In genomic region chr1:152511237-152511636, GRCm38 (mm10) we compare ENCODE assay signal across 8 mouse cellular contexts.
DNase-seq lines count a peak whose midpoint lies in the region; ATAC-seq and TF ChIP-seq lines count a peak whose summit lies in the region.

No protein-coding gene starts in this region.

- H3K36me3 ChIP-seq in testis, adult 2 months (ENCODE audit: control insufficient read depth, insufficient read depth, low read length), result no peaks in the 10 kb centered on the region

- H3K27me3 ChIP-seq in cerebellum, adult 2 months (ENCODE audit: control insufficient read depth, insufficient read depth, low read length), result no peaks in the 10 kb centered on the region
- H3K27me3 ChIP-seq in testis, adult 2 months (ENCODE audit: control insufficient read depth, insufficient read depth, low read length), result no peaks in the 10 kb centered on the region

- peak; percentile 7; the same call in 1 of the 2 replicates for TF ChIP-seq CTCF in cerebellum, adult 2 months (IDR thresholded peaks at IDR 0.05; ENCODE audit: borderline replicate concordance, insufficient read depth, low read depth, low read length)
- TF ChIP-seq CTCF in testis, adult 2 months (IDR thresholded peaks at IDR 0.05; ENCODE audit: control insufficient read depth, insufficient read depth, insufficient replicate concordance, low read depth, low read length), result 0 out of 2 replicates have a peak, but pooled peaks have one; percentile 15

- H3K27ac ChIP-seq in cerebellum, adult 2 months (ENCODE audit: insufficient read depth, low read length), result no peak overlapping the region
- H3K27ac ChIP-seq in testis, adult 2 months (ENCODE audit: control insufficient read depth, insufficient read depth, low read depth, low read length), result no peak overlapping the region

- no peak for TF ChIP-seq POLR2A in cerebellum, adult 2 months (IDR thresholded peaks at IDR 0.05; ENCODE audit: borderline replicate concordance, insufficient read depth, low read length)
- TF ChIP-seq POLR2A in testis, adult 2 months (IDR thresholded peaks at IDR 0.05; ENCODE audit: control insufficient read depth, low read depth, low read length), result no peak

- H3K4me3 ChIP-seq in cerebellum, adult 2 months (replicated peaks; ENCODE audit: insufficient read depth, low read depth, low read length), result no peak overlapping the region
- H3K4me3 ChIP-seq in testis, adult 2 months (ENCODE audit: control insufficient read depth, low read depth, low read length), result no peak overlapping the region

- no peaks in the 10 kb centered on the region for H3K4me1 ChIP-seq in cerebellum, adult 2 months (ENCODE audit: control insufficient read depth, insufficient read depth, low read length)
- no peaks in the 10 kb centered on the region for H3K4me1 ChIP-seq in testis, adult 2 months (ENCODE audit: control insufficient read depth, insufficient read depth, low read length)

- DNase-seq in cerebellum, adult 2 months, result no peak
- DNase-seq in cerebellum, adult 8-10 months, result no peak
- no peak for DNase-seq in testis, postnatal 10 days (ENCODE audit: low spot score)
- peak; percentile 80 for DNase-seq in lung, postnatal 36 days
- DNase-seq in neural tube, embryonic 10.5 days (ENCODE audit: extremely low spot score, low spot score), result no peak
- DNase-seq in right cerebral cortex, postnatal 36 days (ENCODE audit: low spot score in 2 of 2), result no peak

- 78% methylated on average over 4 of the region's 4 CpGs for WGBS in cerebellum, adult 2 months

- peak; percentile 100 for ATAC-seq in granulocyte monocyte progenitor cell, adult 5-6 weeks (replicated peaks; ENCODE audit: poor library complexity, severe bottlenecking)
